Mouse (Mus musculus) spleen, adult 2 months (tissue): ENCODE data around the gene Slc22a20. TPM values are rescaled to one million over a fixed set of nuclear protein-coding genes. Genes with fewer than 3 reads are reported as not detected.
A peak's percentile ranks its signal among the peaks of the same experiment; 100 is the strongest.

Experiments
- DNase-seq, 2 experiments: peaks; one replicate each; pipeline versions ENCODE4 v3.0.0 to v3.0.0-alpha.2; 2012 to 2021; ENCODE audit warnings: low spot score in 2 of 2, low read depth in 1 of 2
- H3K27ac ChIP-seq: fragments of 200-500 bp; 2 replicates; pipeline ENCODE4 v1.5.1; 2012; ENCODE audit warnings: low read length, inconsistent platforms; ENCODE audit not compliant: insufficient read depth
- H3K27me3 ChIP-seq: fragments of 200-500 bp; 2 replicates; pipeline ENCODE4 v1.6.1; 2012; ENCODE audit warnings: mild to moderate bottlenecking, moderate library complexity, low read length, inconsistent platforms; ENCODE audit not compliant: control insufficient read depth, insufficient read depth
- H3K36me3 ChIP-seq: fragments of 200-500 bp; 2 replicates; pipeline ENCODE4 v1.6.1; 2012; ENCODE audit warnings: mild to moderate bottlenecking, low read length, inconsistent platforms; ENCODE audit not compliant: control insufficient read depth, insufficient read depth
- H3K4me1 ChIP-seq: fragments of 200-500 bp; 2 replicates; pipeline ENCODE4 v1.6.1; 2011; ENCODE audit warnings: inconsistent platforms; ENCODE audit not compliant: control insufficient read depth, insufficient read depth, insufficient read length
- H3K4me3 ChIP-seq: fragments of 200-500 bp; 2 replicates; pipeline ENCODE4 v1.5.1; 2011; ENCODE audit warnings: mild to moderate bottlenecking, inconsistent platforms; ENCODE audit not compliant: insufficient read depth, insufficient read length; ENCODE audit errors: extremely low read depth
- CTCF ChIP-seq: fragments of 200-500 bp; IDR thresholded peaks from 2 replicates; pipeline ENCODE4 v1.5.1; 2011; ENCODE audit warnings: mild to moderate bottlenecking, inconsistent platforms; ENCODE audit not compliant: insufficient read depth, insufficient read length, insufficient replicate concordance; ENCODE audit errors: extremely low read depth
- POLR2A ChIP-seq: fragments of 200-500 bp; IDR thresholded peaks from 2 replicates; pipeline ENCODE4 v1.6.1; 2011; ENCODE audit warnings: low read depth, low read length, inconsistent platforms
- WGBS: fragments of 180-500 bp; shearing (Covaris S2); methylation state at CpG from one replicate; pipeline ENCODE4 v1.1.7; 2018; 5-methylcytosine and 5-hydroxymethylcytosine counted together
- polyA plus RNA-seq: library from polyadenylated mRNA; depleted of rRNA; stranded (reverse); fragments of >200 nt; gene quantifications from 2 replicates; pipeline ENCODE4 v1.2.3, GENCODE M21; 2012

Gene Slc22a20
- polyA plus RNA-seq, 1 experiment, result not detected

DNA sequence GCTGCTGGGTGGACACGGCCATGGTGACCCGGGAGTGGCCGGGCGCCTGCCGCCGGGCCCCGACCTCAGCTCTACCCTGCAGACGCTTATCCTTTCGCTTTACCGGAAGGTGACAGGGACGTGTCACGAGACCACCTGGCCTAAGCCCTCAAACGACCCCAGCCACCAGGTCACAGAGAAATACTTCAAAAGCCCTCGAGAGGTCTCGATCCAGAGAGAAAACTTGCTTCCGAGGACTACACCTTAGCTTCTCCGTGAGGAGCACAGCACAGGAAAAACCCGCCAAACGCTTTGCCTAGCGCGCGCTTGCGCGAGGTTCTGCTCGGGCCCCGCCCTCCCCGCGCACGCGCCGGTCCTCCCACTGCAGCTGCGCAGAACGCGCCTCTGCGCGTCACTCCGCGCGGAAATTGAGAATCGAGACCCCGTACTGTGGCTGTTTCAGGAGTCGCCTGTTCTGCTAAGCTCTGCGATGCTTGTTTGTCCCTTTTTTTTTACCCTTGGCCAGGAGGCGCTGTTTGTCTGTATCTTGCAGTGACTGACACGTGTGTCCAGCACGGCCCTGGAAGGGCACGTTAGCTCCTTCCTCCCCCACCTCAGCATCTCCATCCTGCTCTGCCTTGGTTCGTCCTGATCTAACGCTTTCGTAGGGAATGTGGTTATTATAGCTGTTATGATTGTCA lies 21.9 kb downstream of the Slc22a20 start, which contains the start of gene Pola2:
TSS of gene Pola2 (minus strand) at position 320 of the 680 bp plus-strand sequence.
- TF ChIP-seq CTCF (no peak), POLR2A (peak; percentile 11; the same call in 1 of the 2 replicates)
- under 1% methylated on average over 50 of the region's 50 CpGs for WGBS
- Histone ChIP-seq H3K27me3 (no peaks in the 10 kb centered on the region), H3K4me3 (peak within 1 kb of the TSS; percentile 68), H3K36me3 (0 out of 2 replicates have a peak, but pooled peaks cover 2% of the 10 kb centered on the region), H3K27ac (peak within 1 kb of the TSS; percentile 59), H3K4me1 (peaks cover 2% of the 10 kb centered on the region; the same call in 1 of the 2 replicates)
- peak; percentile 73 to 87 for DNase-seq

DNA sequence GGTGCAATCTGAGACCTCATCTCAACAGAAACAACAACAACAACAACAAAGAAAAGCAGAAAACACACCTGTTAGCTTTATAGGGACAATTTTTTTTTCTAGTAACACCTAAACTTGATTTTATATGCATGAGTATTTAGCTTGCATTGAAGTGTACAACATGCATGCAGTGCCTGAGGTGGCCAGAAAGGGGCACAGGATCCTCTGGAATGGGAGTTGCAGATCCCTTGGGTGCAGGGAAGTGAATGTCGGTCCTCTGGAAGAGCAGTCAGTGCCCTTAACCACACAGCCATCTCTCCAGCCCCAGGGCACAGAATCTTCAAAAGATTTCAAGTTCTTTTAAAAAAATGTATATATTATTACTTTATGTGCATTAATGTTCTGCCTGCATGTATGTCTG lies 23.3 kb downstream of the Slc22a20 start:
- 22% methylated on average over 1 of the region's 1 CpGs for WGBS
- DNase-seq, result no peak
- Histone ChIP-seq H3K4me1 (peaks cover 2% of the 10 kb centered on the region; the same call in 1 of the 2 replicates), H3K27me3 (no peaks in the 10 kb centered on the region), H3K4me3 (no peak overlapping the region), H3K36me3 (peaks cover 4% of the 10 kb centered on the region; the same call in 1 of the 2 replicates), H3K27ac (no peak overlapping the region)
- TF ChIP-seq CTCF (no peak), POLR2A (no peak)

DNA sequence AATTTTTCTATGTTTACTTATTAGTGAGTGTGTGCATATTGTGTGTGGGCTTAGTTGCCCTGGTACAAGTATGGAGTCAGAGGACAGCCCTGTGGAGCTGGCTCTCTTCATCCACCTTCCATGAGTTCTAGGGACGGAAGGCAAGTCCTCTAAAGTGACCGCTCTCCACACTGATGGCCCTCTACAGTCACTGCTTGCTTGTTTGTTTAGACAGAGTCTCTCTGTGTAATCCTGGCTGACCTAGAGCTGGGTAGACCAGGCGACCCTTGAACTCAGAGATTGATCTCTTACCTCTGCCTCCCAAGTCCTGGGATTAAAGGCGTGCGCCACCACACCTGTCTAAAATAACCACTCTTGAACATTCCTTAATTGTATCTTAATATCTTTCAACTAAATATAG lies 28.6 kb downstream of the Slc22a20 start:
- Histone ChIP-seq H3K27me3 (no peaks in the 10 kb centered on the region), H3K27ac (no peak overlapping the region), H3K36me3 (peaks cover 17% of the 10 kb centered on the region), H3K4me1 (no peaks in the 10 kb centered on the region), H3K4me3 (no peak overlapping the region)
- TF ChIP-seq POLR2A (no peak), CTCF (no peak)
- no peak for DNase-seq
- 96% methylated on average over 5 of the region's 5 CpGs for WGBS

DNA sequence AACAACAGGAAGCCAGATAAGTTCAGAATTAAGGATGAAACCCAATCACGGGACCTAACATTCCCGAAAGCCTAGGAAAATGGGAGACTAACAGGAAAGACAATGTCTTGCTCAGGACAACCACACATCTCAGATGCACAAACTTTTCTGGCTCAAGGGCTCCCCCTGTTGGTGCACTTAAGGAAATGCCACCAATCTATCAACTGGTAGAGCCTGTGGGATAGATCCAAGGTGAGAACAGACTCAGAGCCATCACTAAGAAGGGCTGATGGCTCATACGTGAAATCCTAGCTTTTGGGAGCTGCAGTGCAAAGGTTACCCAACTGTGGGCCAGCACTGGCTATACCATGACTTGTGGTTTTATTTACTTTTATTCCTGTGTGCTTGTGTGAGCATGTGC lies 29.3 kb downstream of the Slc22a20 start:
- 44% methylated on average over 3 of the region's 3 CpGs for WGBS
- Histone ChIP-seq H3K27ac (no peak overlapping the region), H3K27me3 (no peaks in the 10 kb centered on the region), H3K4me3 (no peak overlapping the region), H3K4me1 (no peaks in the 10 kb centered on the region), H3K36me3 (peaks cover 19% of the 10 kb centered on the region)
- TF ChIP-seq POLR2A (no peak), CTCF (peak; percentile 56; the same call in 1 of the 2 replicates)
- peak; percentile 28 to 67 for DNase-seq

DNA sequence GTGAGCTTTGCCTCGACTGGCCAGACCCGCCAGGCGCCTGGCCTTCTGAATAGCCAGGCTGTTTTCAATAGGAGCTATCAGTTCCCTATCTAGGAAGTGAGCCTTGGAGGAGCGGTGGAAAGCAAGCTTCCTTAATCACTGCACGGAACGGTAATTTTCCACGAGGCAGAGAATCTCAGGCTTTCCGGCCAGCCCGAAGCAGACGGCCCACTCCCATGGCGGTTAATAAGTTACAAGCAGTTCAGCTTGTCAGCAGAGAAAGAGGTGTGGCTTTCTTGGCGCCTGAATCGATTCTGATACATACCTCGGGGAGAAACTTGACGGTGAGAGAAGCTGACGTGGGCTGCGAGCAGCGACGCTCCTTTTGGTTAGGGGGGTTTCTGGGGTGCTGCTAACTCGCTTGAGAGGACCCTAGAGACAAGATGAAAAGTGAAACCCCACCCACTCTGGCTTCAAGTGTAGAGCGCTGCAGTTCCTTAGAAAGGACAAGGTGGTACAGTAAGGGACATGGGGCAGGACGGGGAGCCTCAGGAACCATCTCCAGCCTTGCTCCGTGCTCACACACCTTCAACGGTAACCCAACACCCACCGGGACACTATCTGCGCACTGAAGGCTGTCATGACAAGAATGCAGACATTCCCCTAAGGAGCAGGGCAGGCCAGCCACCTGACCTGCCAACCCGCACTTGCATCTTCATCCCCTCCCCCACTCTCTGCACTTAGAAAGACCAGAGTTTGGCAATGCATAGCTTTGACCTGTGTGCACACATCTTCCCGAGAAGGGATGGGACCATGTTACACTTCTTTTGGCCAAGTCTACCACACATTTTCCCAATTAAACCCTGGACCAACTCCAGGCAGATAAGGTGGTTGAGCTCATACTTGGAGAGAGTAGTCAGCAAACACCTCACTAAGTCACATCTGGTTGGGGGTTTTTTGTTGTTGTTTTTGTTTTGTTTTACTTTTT lies 30.0 kb downstream of the Slc22a20 start:
- Histone ChIP-seq H3K27me3 (no peaks in the 10 kb centered on the region), H3K4me3 (no peak overlapping the region), H3K36me3 (peaks cover 20% of the 10 kb centered on the region), H3K27ac (no peak overlapping the region), H3K4me1 (no peaks in the 10 kb centered on the region)
- no peak for TF ChIP-seq CTCF
- no peak for TF ChIP-seq POLR2A
- no peak for DNase-seq
- 94% methylated on average over 28 of the region's 28 CpGs for WGBS

DNA sequence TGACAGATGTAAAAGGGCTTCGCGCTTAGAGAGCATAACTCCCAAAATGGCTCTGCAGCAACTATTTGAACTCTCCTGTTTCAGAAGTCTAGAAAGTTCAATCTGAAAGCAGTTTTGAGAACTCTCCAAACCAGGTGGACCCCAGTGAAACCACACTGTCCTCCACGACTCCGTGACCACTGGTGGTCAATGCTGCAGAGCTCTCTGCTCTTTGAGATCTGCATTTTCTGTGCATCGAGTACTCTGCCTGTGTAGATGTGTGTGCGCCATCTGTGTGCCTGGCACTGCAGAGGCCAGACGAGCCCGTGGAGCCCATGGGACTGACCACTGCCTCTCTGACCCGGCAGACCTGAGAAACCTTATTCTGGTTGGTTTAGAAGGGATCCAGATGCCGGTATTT lies 31.0 kb downstream of the Slc22a20 start:
- H3K4me1 ChIP-seq, result no peaks in the 10 kb centered on the region
- WGBS, result 92% methylated on average over 10 of the region's 10 CpGs

More for the DNA sequence above, 31.0 kb downstream of the Slc22a20 start:
- TF ChIP-seq POLR2A, result no peak
- TF ChIP-seq CTCF, result no peak
- Histone ChIP-seq H3K27me3 (no peaks in the 10 kb centered on the region), H3K4me3 (no peak overlapping the region), H3K27ac (no peak overlapping the region), H3K36me3 (peaks cover 26% of the 10 kb centered on the region)
- no peak for DNase-seq
